Mouse (Mus musculus) liver, embryonic 13.5 days (tissue): ENCODE measurements around the gene Slc39a3. TPM values are rescaled to one million over a fixed set of nuclear protein-coding genes. Genes with fewer than 3 reads are reported as not detected.
"Not testable (repeated sequence)": the region's sequence is repeated elsewhere in the genome, so short reads cannot be mapped to it uniquely, and the experiment has no call there.

Source experiments
- ATAC-seq: fragments of 200-750 bp; cut with Nextera tagmentation; 2 replicates; pipeline ENCODE4 v1.8.0; 2017; ENCODE audit warnings: low read depth, mild to moderate bottlenecking, moderate number of reproducible peaks, moderate library complexity
- DNase-seq: peaks from one replicate; pipeline ENCODE4 v3.0.0; 2022
- H3K27ac ChIP-seq: fragments of 300-500 bp; sonication (generic); 2 replicates; pipeline ENCODE4 v1.5.1; 2015; ENCODE audit warnings: moderate library complexity, mild to moderate bottlenecking, inconsistent platforms
- H3K27me3 ChIP-seq: fragments of 300-500 bp; sonication (generic); 2 replicates; pipeline ENCODE4 v1.6.1; 2015; ENCODE audit warnings: mild to moderate bottlenecking, inconsistent platforms
- H3K36me3 ChIP-seq: fragments of 300-500 bp; sonication (generic); 2 replicates; pipeline ENCODE4 v1.6.1; 2015; ENCODE audit warnings: mild to moderate bottlenecking, inconsistent platforms
- H3K4me1 ChIP-seq: fragments of 300-500 bp; sonication (generic); replicated peaks from 2 replicates; pipeline ENCODE4 v1.6.1; 2015; ENCODE audit warnings: inconsistent platforms
- H3K4me2 ChIP-seq: fragments of 300-500 bp; sonication (generic); 2 replicates; pipeline ENCODE4 v1.6.1; 2015; ENCODE audit warnings: inconsistent platforms, mild to moderate bottlenecking, moderate library complexity
- H3K4me3 ChIP-seq: fragments of 300-500 bp; sonication (generic); replicated peaks from 2 replicates; pipeline ENCODE4 v1.5.1; 2015; ENCODE audit warnings: mild to moderate bottlenecking, inconsistent platforms
- H3K9ac ChIP-seq: fragments of 300-500 bp; sonication (generic); 2 replicates; pipeline ENCODE4 v1.6.1; 2015; ENCODE audit warnings: mild to moderate bottlenecking, inconsistent platforms
- H3K9me3 ChIP-seq: fragments of 300-500 bp; sonication (generic); replicated peaks from 2 replicates; pipeline ENCODE4 v1.6.1; 2016; ENCODE audit warnings: inconsistent platforms
- WGBS: fragments of 180-500 bp; shearing (Covaris S2); methylation state at CpG from one replicate; pipeline ENCODE4 v1.1.7; 2015; ENCODE audit not compliant: insufficient replicate concordance; 5-methylcytosine and 5-hydroxymethylcytosine counted together
- polyA plus RNA-seq: library from polyadenylated mRNA; unstranded; fragments of >200 nt; fragmentation: Nextera tagmentation; extraction: Ambion mirVana; gene quantifications from 2 replicates; pipeline ENCODE4 v1.2.1, GENCODE M21; 2015

Gene Slc39a3
- polyA plus RNA-seq, 1 experiment from 2014 or later = 5.7 TPM

DNA sequence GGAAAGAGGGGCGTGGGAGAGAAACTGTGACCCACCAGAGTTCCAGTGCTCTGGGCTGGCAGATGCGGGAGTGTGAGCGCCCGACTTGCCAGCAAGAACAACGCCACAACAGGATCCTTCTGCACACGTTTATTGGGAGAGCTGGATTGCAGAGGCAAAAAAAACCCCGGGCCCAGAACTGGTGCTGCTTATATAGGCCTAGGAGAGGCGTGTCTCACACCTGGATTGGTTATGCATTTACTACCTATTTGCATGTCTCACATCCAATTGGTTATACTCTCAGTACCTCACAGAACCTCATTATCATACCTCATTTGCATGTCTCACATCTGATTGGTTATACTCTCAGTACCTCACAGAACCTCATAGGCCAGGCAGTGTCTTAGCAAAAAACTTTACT, 27.3 kb upstream of the Slc39a3 start:
- not testable (repeated sequence) for H3K9ac ChIP-seq, H3K9me3 ChIP-seq, H3K4me1 ChIP-seq, ATAC-seq, DNase-seq, H3K27me3 ChIP-seq, H3K4me2 ChIP-seq, H3K36me3 ChIP-seq, H3K27ac ChIP-seq, H3K4me3 ChIP-seq
- WGBS = 69% methylated on average over 8 of the region's 8 CpGs

DNA sequence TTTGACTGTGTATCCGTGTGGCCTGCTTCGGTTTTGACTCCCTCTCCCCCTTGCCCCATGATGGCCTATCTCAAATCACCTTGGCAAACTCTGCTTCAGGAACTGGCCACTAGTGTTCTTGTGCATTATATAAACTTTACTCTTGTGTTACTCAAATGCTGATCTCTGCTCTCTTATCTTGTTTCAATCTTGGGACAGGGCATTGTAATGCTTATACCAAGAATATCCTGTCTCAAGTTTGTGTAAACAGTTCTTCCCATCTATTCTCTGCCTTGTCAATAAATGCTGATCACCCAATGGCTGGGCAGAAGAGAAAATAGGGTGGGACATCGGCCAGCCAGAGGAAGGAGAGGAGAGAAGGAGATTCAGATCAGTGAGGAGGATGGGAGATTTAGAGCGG, 25.5 kb upstream of the Slc39a3 start:
- no peak overlapping the region for H3K4me2 ChIP-seq
- no peaks in the 10 kb centered on the region for H3K36me3 ChIP-seq
- H3K4me3 ChIP-seq = no peak overlapping the region
- no peaks in the 10 kb centered on the region for H3K27me3 ChIP-seq
- H3K9me3 ChIP-seq = no peaks in the 10 kb centered on the region
- DNase-seq (no peak), ATAC-seq (no peak)
- peaks cover 20% of the 10 kb centered on the region for H3K4me1 ChIP-seq
- no peak overlapping the region for H3K9ac ChIP-seq
- H3K27ac ChIP-seq = no peak overlapping the region
- WGBS = 51% methylated on average over 4 of the region's 4 CpGs

DNA sequence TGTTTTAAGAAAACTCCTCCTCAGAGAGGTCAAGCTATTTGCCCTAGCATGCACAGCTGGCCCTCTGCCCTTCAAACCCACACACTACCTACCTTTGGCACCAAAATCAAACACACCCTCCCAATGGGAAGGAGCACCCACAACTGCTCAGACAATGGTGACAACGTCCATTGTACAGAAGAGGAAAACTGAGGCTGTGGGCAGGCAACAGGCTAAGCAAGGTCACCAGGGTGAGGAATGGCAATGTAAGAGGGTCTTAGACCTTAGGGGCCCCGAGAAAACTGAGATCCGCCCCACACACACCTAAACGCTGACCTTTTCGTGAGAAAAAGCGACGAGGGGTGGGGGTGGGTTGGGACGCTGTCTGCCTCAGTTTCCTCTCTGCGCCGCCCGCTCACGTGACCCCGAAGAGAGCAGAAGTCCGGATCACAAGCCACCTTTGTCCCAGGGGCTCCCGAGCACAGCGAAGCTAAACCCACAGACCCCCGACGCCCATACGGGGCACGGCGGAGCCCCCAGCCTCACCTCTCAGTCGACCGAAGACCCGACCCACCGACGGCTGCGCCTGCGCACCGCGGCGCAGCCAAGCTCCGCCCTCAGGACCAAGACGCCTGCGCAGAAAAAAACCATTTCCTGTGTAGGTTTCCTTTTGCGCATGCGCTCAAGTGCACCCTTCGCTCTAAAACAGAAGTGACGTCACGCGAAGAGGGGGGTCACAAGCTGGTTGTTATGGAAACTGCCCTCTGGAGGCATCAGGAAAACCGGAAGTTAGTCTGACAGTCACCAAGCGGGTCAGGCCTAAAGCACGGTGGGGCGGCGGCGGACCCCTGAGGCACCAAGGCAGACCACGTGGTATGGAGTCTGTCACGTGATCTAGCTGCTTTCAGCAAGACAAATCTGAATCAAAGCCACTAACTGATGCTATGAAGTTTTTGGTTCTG, 22.6 kb upstream of the Slc39a3 start, which contains the start of gene Sgta:
Sgta (minus strand) TSS at position 579 of the 941 bp plus-strand sequence.
- Histone ChIP-seq H3K27ac (peak within 1 kb of the TSS; percentile 72), H3K9ac (peak within 1 kb of the TSS; percentile 78), H3K9me3 (no peaks in the 10 kb centered on the region), H3K4me3 (peak within 1 kb of the TSS; percentile 80), H3K4me2 (peak within 1 kb of the TSS; percentile 73), H3K36me3 (peaks cover 3% of the 10 kb centered on the region; the same call in 1 of the 2 replicates), H3K4me1 (peaks cover 32% of the 10 kb centered on the region), H3K27me3 (no peaks in the 10 kb centered on the region)
- ATAC-seq = peak; percentile 82
- under 1% methylated on average over 48 of the region's 48 CpGs for WGBS
- peak; percentile 94 for DNase-seq

DNA sequence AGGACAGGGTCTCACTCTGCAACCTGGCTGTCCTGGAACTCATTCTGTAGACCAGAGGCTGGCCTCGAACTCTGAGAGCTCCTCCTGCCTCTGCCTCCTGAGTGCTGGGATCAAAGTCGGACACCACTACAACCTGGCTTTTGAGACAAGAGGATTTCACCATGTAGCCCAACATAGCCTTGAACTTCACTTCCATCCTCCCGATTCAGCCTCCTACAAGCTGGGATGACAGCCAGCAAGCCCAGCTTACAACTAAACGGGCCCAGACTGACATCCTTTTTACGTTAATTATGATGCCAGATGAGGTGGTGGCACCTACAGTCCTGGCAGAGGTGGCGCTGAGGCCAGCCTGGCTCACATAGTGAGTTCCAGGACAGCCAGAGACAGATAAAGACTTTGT, 21.7 kb upstream of the Slc39a3 start:
- WGBS = 78% methylated on average over 6 of the region's 6 CpGs
- no peak for ATAC-seq
- Histone ChIP-seq H3K27ac (peak overlapping the region; percentile 72), H3K27me3 (no peaks in the 10 kb centered on the region), H3K9ac (peak overlapping the region; percentile 78), H3K4me1 (peaks cover 32% of the 10 kb centered on the region), H3K36me3 (peaks cover 3% of the 10 kb centered on the region; the same call in 1 of the 2 replicates), H3K4me3 (peak overlapping the region; percentile 80), H3K4me2 (peak overlapping the region; percentile 73), H3K9me3 (no peaks in the 10 kb centered on the region)
- DNase-seq = no peak

DNA sequence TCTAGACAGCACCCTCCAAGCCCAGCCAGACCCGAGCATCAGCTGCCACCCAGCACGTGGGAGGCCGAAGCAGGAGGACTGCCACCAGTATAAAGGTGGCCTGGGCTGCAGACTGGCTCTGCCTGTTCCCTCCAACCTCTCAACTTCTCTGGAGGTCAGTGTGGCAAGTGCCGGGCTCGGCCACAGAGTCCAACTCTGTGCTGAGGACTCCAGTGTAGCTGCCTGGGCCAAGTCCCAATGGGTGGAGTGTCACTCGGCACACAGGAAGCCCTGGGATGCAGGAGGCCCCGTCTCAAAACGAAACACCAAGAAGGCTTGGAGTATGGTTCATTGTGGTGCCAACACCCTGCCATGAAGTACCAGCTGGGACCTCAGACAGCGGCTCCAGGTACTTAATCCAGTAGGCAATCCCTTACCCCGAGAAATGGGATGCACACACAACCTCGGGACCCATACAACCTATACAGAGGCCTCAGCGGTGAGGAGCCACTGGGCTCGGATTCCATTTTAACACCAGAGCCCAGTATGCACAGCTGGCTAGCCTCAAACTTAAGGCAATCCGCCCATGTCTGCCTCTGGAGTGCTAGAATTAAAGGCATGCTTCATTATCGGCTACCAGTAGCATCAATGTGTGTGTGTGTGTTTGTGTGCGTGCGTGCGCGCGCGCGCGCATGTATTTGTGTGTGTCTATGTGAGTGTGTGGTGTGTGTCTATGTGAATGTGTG, 20.3 kb upstream of the Slc39a3 start:
- peaks cover 3% of the 10 kb centered on the region; the same call in 1 of the 2 replicates for H3K36me3 ChIP-seq
- no peaks in the 10 kb centered on the region for H3K9me3 ChIP-seq
- WGBS = 88% methylated on average over 23 of the region's 23 CpGs
- H3K9ac ChIP-seq = peak overlapping the region; percentile 78; the same call in 1 of the 2 replicates
- no peak overlapping the region for H3K27ac ChIP-seq
- no peak for DNase-seq
- ATAC-seq = no peak
- no peak overlapping the region for H3K4me3 ChIP-seq
- no peak overlapping the region for H3K4me2 ChIP-seq
- no peaks in the 10 kb centered on the region for H3K27me3 ChIP-seq
- peaks cover 37% of the 10 kb centered on the region for H3K4me1 ChIP-seq

DNA sequence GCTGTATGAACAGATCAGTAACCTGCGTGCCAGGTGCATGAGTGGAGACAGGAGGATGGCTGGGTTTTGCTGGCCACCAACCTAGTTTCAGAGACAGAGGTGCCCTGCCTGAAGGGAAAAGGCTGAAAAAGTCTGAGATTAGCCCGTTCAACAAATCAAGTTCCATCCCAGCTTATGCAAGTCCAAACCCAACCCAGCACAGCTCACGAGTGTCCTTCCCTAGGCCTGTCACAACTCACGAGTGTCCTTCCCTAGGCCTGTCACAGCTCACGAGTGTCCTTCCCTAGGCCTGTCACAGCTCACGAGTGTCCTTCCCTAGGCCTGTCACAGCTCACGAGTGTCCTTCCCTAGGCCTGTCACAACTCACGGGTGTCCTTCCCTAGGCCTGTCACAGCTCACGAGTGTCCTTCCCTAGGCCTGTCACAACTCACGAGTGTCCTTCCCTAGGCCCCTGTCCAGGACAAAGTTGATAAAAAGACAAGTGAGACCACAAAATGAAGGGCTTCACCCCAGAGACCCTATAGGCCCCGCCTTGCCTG, 18.6 kb upstream of the Slc39a3 start:
- H3K9me3 ChIP-seq, ATAC-seq, H3K27me3 ChIP-seq, H3K4me3 ChIP-seq, H3K4me2 ChIP-seq, DNase-seq, H3K27ac ChIP-seq, H3K9ac ChIP-seq: not testable (repeated sequence)
- Histone ChIP-seq H3K36me3 (peaks cover 17% of the 10 kb centered on the region), H3K4me1 (peaks cover 52% of the 10 kb centered on the region)
- WGBS = 71% methylated on average over 11 of the region's 11 CpGs

DNA sequence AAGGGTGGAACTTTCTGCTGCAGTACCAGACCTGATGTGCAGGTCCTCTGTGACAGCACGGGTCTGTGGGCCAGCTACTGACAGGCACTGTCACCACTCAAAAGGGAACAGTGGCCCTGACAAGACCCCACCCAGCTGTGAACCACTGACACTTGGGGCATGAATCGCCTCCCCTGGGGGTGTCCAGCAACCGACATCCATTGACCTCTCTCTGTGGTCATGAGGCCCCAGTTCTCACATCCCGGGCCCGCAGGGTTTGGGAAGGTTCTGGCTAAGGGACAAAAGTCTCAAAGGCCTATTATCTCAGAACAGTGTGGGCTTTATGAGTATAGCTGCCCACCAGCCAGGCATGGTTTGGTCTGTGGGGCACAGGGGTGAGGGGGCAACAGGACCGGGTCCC, 17.9 kb upstream of the Slc39a3 start:
- no peaks in the 10 kb centered on the region for H3K9me3 ChIP-seq
- H3K4me3 ChIP-seq = no peak overlapping the region
- no peak for ATAC-seq
- no peak overlapping the region for H3K4me2 ChIP-seq
- H3K36me3 ChIP-seq = peaks cover 24% of the 10 kb centered on the region
- 82% methylated on average over 6 of the region's 6 CpGs for WGBS
- no peak for DNase-seq
- peaks cover 56% of the 10 kb centered on the region for H3K4me1 ChIP-seq
- no peak overlapping the region for H3K9ac ChIP-seq
- no peak overlapping the region for H3K27ac ChIP-seq
- H3K27me3 ChIP-seq = no peaks in the 10 kb centered on the region

DNA sequence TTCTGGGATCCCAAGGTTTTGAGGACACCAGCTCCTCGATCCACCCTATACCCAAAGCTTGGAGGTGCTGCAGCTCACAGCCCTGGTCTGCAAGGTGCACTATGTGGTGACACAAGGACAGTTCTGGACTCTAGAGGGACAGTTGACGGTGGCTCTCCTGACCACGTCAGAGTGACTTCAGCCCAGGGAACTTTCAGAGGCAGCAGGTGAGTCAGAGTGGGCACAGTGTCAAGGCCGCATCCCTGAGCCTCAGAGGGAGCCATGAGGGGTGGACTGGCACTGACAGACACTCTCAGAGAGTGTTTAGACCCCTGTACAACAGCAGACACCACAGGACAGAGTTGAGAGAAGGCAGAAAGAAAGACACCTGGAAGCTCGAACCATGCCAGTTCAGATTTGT, 15.4 kb upstream of the Slc39a3 start:
- Histone ChIP-seq H3K9me3 (no peaks in the 10 kb centered on the region), H3K4me2 (no peak overlapping the region), H3K36me3 (peaks cover 50% of the 10 kb centered on the region), H3K27me3 (no peaks in the 10 kb centered on the region), H3K4me1 (peaks cover 35% of the 10 kb centered on the region), H3K9ac (no peak overlapping the region), H3K4me3 (no peak overlapping the region), H3K27ac (no peak overlapping the region)
- no peak for DNase-seq
- no peak for ATAC-seq
- 80% methylated on average over 5 of the region's 5 CpGs for WGBS

DNA sequence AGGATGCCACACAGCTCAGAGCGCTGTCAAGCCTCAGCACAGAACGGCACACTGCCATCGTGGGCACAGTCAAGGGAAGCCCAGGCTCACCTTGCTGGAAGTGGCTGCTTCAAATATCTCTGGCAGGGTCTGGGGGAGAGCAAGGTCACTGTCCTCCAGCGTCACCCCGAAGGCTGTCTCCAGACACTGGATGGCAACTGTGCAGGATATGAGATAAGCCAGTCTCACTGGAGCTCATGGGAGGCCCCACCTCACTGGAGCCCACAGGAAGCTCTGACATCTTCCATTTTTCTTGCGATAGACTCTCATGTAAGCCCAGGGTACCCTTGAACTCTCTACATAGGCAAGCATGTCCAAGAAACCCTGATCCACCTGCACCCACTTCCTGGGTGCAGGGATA, 13.9 kb upstream of the Slc39a3 start:
- ATAC-seq = peak; percentile 69
- H3K4me2 ChIP-seq = no peak overlapping the region
- H3K36me3 ChIP-seq = peaks cover 65% of the 10 kb centered on the region
- H3K27ac ChIP-seq = peak overlapping the region; percentile 66
- no peaks in the 10 kb centered on the region for H3K9me3 ChIP-seq
- WGBS = 28% methylated on average over 6 of the region's 6 CpGs
- peaks cover 24% of the 10 kb centered on the region for H3K4me1 ChIP-seq
- DNase-seq = peak; percentile 18
- peak overlapping the region; percentile 29; the same call in 1 of the 2 replicates for H3K9ac ChIP-seq
- H3K27me3 ChIP-seq = no peaks in the 10 kb centered on the region
- no peak overlapping the region for H3K4me3 ChIP-seq

DNA sequence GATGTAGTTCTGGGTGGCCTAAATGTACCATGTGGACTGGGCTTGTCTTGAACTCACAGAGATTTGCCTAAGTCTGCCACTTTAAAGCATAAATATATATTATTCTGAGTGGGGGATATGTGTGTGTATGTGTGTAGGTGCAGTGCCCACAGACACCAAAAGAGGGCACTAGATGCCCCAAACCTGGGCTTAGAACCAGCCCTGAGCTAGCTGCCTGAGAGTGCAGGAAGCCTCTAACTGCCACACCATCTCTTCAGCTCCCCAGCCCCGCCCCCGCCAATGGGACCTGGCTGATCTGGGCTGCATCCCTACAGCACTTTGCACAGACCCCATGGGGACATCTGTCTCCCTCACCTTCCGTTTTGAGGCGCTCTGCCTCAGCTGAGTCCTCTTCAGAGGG, 13.4 kb upstream of the Slc39a3 start:
- Histone ChIP-seq H3K36me3 (peaks cover 68% of the 10 kb centered on the region), H3K4me3 (no peak overlapping the region), H3K4me2 (no peak overlapping the region), H3K9me3 (no peaks in the 10 kb centered on the region), H3K9ac (0 out of 2 replicates have a peak overlapping the region, but pooled peaks have one; percentile 29), H3K27me3 (no peaks in the 10 kb centered on the region), H3K4me1 (peaks cover 24% of the 10 kb centered on the region), H3K27ac (peak overlapping the region; percentile 65)
- ATAC-seq = peak; percentile 28
- 69% methylated on average over 4 of the region's 4 CpGs for WGBS
- no peak for DNase-seq

DNA sequence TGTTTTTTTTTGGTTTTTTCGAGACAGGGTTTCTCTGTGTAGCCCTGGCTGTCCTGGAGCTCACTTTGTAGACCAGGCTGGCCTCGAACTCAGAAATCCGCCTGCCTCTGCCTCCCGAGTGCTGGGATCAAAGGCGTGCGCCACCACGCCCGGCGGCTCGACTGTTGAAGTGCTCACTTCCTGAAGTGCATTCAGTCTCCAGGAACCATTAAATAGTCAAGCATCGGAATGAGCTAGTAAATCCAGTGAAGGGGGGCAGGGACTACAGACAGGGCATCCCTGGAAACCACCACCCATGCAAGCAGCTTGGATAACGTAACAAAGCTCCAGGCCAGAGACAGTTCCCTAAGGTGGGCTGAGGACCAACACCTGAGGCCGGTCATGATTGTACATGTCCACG, 8.0 kb upstream of the Slc39a3 start:
- 83% methylated on average over 14 of the region's 14 CpGs for WGBS
- not testable (repeated sequence) for H3K4me2 ChIP-seq, H3K9ac ChIP-seq, H3K4me3 ChIP-seq, ATAC-seq, DNase-seq, H3K4me1 ChIP-seq, H3K9me3 ChIP-seq, H3K27ac ChIP-seq, H3K27me3 ChIP-seq
- peaks cover 75% of the 10 kb centered on the region for H3K36me3 ChIP-seq
